Mouse (Mus musculus) adrenal gland, postnatal 10 days (tissue): Measurements from ENCODE around the gene Dvl2. TPM values are rescaled to one million over a fixed set of nuclear protein-coding genes. Genes with fewer than 3 reads are reported as not detected.

Source experiments
- DNase-seq: peaks from one replicate; pipeline ENCODE4 v3.0.0; 2021; ENCODE audit warnings: mixed read lengths
- total RNA-seq, 2 experiments: library from RNA; stranded (reverse); gene quantifications; 2 replicates each; pipeline ENCODE4 v1.2.3; 2021

Gene Dvl2
- total RNA-seq, 2 experiments from 2014 or later, result 15.7 to 23.0 TPM

DNA sequence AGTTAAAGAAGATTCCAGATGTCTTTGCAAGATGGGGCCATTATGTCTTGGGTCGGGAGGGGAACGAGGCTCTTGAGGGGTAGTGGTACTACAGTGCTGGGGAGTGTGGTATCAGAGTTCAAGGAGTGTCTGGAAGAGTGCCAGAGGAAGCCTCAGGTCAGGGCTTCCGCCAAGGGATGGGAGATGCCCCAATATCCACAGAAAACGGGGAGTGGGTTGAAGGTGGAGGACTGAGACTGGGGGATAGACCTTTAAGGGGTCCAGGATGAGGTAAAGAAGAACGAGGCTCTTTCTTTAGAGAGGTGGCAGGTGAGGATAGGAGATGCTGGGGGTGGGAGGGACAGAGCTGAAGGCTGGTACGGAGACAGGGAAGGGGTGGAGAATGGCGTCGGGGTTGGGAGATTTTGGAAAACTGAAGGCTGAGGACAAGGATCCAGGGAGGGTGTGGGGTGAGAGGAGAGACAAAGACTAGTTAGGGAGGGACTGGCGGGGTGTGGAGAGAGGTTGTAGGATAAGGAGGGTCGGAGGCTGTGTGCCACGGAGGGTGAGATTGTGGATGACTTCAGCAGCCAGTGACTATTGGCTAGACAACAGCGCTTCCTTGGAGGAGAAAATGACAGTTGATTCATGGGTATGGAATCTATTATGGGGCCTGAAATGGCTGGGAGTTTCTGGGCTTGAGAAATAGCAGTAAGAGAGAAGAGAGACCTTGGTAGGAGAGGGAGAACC, 28.2 kb downstream of the Dvl2 start:
- no peak for DNase-seq

- DNase-seq, result peak; percentile 74
Measured at GRCm38 (mm10) chr11:70029130-70029801, 28.9 kb downstream of the Dvl2 start.

DNA sequence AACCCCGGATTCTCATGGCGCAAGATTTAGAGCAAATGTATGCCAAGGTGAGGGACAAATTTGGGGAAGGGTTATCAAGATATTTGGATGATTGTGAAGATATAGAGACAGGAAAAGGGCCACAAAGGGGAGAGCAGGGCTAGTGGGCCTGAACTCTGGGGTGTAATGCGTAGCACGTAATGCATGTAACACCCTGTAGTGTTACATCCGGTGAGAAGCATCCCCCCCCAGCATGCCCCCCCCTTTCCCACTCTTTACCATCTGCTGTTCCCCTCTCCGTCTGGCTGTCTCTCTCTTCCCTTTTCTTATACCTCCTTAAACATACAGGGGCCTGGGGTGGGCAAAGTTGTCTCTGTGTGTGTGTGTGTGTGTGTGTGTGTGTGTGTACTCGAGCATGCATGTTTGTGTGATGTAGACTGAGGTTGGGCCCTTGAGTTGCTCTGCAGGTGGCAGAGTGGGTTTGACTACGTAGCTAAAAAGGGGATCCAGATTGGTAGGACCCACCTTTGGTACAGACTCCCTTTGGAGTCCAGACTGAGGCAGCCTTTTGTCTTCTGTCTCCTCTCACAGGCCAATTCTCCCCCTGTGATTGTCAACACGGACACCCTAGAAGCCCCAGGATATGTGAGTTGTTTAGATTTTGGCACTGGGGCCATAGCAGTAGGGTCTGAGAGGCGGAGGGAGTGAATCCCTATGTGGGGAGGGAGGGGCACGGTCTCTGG, 29.6 kb downstream of the Dvl2 start:
- no peak for DNase-seq

DNA sequence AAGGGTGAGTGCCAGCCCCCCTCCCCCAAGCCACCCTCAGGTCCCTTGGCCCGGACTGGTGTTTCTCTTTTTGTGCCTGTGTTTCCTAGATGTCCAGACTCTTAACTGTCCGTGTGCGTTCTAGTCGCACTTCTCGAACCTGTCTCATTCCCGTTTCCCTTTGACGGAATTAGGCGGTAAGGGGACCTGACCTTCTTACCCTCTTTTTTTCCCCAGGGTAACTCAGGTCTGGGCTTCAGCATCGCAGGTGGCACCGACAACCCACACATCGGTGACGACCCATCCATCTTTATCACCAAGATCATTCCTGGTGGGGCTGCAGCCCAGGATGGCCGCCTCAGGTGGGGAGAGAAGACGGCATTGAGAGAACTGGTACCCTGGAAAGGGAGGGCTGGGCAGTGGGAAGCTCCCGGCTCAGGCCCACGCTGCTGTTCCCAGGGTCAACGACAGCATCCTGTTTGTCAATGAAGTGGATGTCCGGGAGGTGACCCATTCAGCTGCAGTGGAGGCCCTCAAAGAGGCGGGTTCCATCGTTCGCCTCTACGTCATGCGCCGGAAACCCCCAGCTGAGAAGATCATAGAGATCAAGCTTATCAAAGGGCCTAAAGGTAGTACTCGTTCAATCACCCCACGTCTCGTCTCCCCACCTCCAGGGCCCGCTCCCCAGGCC, 30.4 kb downstream of the Dvl2 start:
- no peak for DNase-seq

GRCm38 (mm10) chr11:70031321-70031670, 30.9 kb downstream of the Dvl2 start:
- DNase-seq, result no peak

GRCm38 (mm10) chr11:70038174-70038573, 37.8 kb downstream of the Dvl2 start:
- no peak for DNase-seq

GRCm38 (mm10) chr11:70039631-70040030, 39.2 kb downstream of the Dvl2 start:
- no peak for DNase-seq

DNA sequence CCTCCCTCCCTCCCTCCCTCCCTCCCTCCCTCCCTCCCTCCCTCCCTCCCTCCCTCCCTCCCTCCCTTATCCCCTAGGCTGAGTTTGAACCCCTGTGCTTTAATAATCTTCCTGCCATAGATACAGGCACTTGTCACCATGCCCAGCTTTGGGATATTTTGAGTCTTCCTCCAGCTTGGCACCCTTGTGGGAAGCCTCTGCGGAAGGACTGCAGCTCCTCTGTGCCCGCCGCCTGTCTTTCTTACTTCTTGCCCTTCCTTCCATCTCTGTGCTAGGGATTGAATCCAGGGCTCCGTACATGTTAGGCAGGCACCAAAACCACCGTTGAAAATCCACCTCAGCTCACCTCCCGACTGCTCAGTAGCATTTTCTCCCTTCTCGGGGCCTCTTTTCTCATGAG, 39.8 kb downstream of the Dvl2 start:
- DNase-seq, result no peak

GRCm38 (mm10) chr11:70042309-70043085, 42.1 kb downstream of the Dvl2 start:
- no peak for DNase-seq

- no peak for DNase-seq
Measured at GRCm38 (mm10) chr11:70043665-70044064, 43.3 kb downstream of the Dvl2 start.

GRCm38 (mm10) chr11:70045435-70045834, 45.0 kb downstream of the Dvl2 start:
- DNase-seq, result no peak

- DNase-seq, result no peak
Measured at GRCm38 (mm10) chr11:70049366-70049765, 49.0 kb downstream of the Dvl2 start.

DNA sequence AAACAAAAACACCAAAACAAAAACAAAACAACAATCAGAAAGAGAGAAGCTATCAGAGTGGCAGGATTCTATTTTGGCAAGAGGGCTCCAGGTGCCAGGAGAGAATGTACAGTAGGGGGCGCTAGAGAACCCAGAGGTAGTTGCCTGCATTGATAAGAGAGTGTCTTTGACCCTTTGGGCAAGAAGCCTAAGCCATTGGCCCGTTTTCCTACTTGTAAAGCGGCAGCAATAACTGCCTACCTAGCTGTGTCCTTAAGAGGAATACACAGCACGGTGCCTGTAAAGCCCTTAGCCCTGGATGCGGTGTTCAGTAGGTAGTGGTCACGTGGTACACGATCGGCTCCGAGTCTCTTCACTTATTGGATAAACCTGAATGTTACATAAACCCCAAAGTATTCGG, 49.4 kb downstream of the Dvl2 start:
- DNase-seq, result peak; percentile 42

DNA sequence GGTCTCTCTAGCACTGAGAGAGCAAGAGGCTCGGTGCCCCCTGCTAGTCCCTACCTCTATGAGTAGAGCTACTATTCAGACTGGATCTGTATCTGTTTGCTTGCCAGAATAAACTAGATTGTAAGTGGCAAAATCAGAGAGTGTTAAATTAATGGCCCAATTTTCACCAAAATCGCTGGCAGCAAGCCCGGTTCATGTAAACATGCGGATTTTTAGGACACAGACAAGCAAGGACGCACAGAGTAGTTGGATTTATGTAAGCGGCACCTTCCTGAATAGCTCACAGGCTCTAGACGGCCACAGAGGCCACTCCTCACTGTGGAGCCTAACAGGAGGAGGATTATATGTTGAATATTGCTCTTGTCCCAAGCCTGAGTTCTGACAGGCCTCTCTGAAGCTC, 52.8 kb downstream of the Dvl2 start:
- DNase-seq, result no peak

DNA sequence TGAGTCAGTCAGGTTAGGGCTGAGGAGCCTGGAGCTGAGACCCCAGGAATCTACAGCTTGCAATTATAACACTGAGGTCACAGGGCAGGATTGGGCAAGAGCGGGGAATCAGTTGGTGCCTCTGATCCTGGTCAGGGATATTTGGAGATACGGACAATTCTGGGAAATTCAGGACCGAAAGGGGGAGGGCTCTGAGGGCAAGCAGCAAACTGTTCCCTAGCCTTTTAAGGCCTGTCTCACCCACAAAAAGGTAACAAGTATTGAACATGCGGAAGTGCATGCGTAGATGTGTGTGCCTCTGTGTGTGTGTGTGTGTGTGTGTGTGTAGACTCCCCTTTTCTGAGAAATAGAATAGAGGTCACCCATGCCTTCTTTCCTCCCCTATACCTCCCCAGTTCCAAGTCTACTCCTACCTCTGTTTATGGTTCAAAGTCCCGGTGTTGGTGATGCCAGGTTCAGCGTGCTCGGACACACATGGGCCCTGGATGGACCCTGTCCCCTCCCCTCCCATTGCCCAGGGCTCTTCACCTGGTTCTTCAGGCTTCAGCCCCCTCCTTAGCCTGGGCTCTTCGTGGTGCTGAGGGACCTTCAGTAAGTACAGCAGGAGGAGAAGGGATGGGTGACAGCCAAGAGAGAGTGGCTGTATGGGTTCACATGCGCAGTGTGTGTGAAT, 53.6 kb downstream of the Dvl2 start, which contains the start of gene Asgr1:
Gene Asgr1 (plus strand): TSS at position 188 of the 673 bp plus-strand sequence.
- no peak for DNase-seq

DNA sequence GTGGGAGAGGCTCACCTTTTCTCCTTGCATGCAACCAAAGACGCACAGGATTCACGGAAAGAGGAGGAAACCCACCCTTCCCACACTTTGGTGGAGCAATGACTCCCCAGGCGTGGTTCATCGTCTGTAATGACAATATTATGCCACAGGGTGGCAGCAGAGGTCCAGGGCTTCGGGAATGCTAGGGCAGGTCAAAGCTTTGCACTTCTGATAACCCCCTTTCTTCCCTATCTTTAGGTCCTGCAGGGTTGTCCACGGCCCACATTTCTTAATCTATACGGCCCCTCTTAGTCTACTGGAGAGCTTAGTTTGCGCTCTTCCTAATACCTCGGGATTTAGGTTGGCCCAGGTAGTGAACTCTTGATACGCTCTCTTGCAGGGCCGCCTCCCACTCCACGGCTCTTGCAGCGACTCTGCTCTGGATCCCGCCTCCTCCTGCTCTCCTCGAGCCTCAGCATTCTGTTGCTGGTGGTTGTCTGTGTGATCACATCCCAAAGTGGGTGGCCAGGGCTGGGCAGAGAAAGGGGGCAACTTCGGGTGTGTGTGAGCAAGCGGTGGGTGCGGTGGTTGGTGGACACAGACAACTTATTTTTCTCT, 55.3 kb downstream of the Dvl2 start:
- DNase-seq, result peak; percentile 89

GRCm38 (mm10) chr11:70057805-70058204, 57.4 kb downstream of the Dvl2 start:
- DNase-seq, result no peak

DNA sequence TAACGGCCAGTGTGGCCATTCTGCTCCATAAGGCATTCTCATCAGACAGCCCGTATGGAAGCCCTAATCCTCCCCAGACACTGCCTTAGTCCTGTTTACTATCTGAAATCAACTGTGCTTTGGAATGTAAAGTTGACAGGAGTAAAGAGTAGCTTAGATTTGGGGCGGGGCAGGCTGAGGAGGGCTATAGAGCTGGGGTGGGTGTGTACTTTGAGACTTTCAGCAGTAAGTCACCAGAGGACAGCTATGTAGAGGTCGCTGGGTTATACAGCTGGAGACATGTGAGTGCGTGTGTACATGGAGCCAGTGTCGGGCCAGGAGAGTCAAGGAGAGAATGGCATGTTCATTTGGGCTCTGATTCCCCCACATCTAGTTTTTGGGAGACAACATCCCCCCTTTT, 59.5 kb downstream of the Dvl2 start:
- no peak for DNase-seq
